Mouse (Mus musculus) liver, adult 2 months (tissue): ENCODE measurements at regions not wholly inside any gene's neighbourhood (a gene's known extent, or its start where the extent isn't known, plus 50 kb on each side); places are given as distances from the start of the nearest gene placed in this dataset.

Source experiments
- DNase-seq: peaks from one replicate; pipeline ENCODE4 v3.0.0-alpha.2; 2011; ENCODE audit warnings: low read depth, low spot score; ENCODE audit errors: extremely low read depth
- H3K27ac ChIP-seq: fragments of 200-500 bp; replicated peaks from 2 replicates; pipeline ENCODE4 v1.5.1; 2012; ENCODE audit warnings: low read depth, mild to moderate bottlenecking, control low read depth, inconsistent platforms, low read length; ENCODE audit not compliant: insufficient read depth
- H3K27me3 ChIP-seq: fragments of 200-500 bp; 2 replicates; pipeline ENCODE4 v1.6.1; 2012; ENCODE audit warnings: mild to moderate bottlenecking, moderate library complexity, low read length, inconsistent platforms; ENCODE audit not compliant: control insufficient read depth, insufficient read depth
- H3K36me3 ChIP-seq: fragments of 200-500 bp; 2 replicates; pipeline ENCODE4 v1.6.1; 2012; ENCODE audit warnings: low read length, inconsistent platforms; ENCODE audit not compliant: control insufficient read depth, insufficient read depth
- H3K4me1 ChIP-seq: fragments of 200-500 bp; 2 replicates; pipeline ENCODE4 v1.6.1; 2011; ENCODE audit warnings: low read length; ENCODE audit not compliant: control insufficient read depth, insufficient read depth
- H3K4me3 ChIP-seq: fragments of 200-500 bp; 2 replicates; pipeline ENCODE4 v1.5.1; 2011; ENCODE audit warnings: low read depth, mild to moderate bottlenecking, control low read depth, low read length, moderate library complexity; ENCODE audit not compliant: insufficient read depth
- H3K79me2 ChIP-seq: fragments of 200-500 bp; 2 replicates; pipeline ENCODE4 v1.6.1; 2012; ENCODE audit warnings: inconsistent platforms, mild to moderate bottlenecking, low read length, moderate library complexity; ENCODE audit not compliant: control insufficient read depth, insufficient read depth
- H3K9ac ChIP-seq: fragments of 200-500 bp; 2 replicates; pipeline ENCODE4 v1.6.1; 2012; ENCODE audit warnings: low read depth, mild to moderate bottlenecking, control low read depth, inconsistent platforms, low read length
- CTCF ChIP-seq: fragments of 200-500 bp; IDR thresholded peaks from 2 replicates; pipeline ENCODE4 v1.5.1; 2011; ENCODE audit warnings: low read depth, low read length, control low read depth
- POLR2A ChIP-seq: fragments of 200-500 bp; IDR thresholded peaks from 2 replicates; pipeline ENCODE4 v1.6.1; 2011; ENCODE audit warnings: low read length, control low read depth; ENCODE audit not compliant: insufficient read depth; ENCODE audit errors: extremely low read depth
- WGBS: fragments of 180-500 bp; shearing (Covaris S2); methylation state at CpG from one replicate; pipeline ENCODE4 v1.1.7; 2018; 5-methylcytosine and 5-hydroxymethylcytosine counted together

GRCm38 (mm10) chr8:44884399-44885006 lies 50.7 kb upstream of the Fat1 start:
- Histone ChIP-seq H3K4me1 (no peaks in the 10 kb centered on the region), H3K36me3 (no peaks in the 10 kb centered on the region), H3K4me3 (no peak overlapping the region), H3K9ac (no peak overlapping the region), H3K27ac (no peak overlapping the region), H3K27me3 (no peaks in the 10 kb centered on the region), H3K79me2 (no peaks in the 10 kb centered on the region)
- TF ChIP-seq POLR2A: no peak
- TF ChIP-seq CTCF: no peak
- no peak for DNase-seq
- WGBS: 67% methylated on average over 8 of the region's 8 CpGs
